Mouse (Mus musculus) left cerebral cortex, adult 9 months (tissue): ENCODE measurements around the gene Basp1.
"Not testable (repeated sequence)": the region's sequence is repeated elsewhere in the genome, so short reads cannot be mapped to it uniquely, and the experiment has no call there.

Source experiments
- DNase-seq, 2 experiments: peaks; one replicate each; pipeline ENCODE4 v3.0.0; 2022; ENCODE audit warnings: low spot score in 2 of 2

Gene Basp1

DNA sequence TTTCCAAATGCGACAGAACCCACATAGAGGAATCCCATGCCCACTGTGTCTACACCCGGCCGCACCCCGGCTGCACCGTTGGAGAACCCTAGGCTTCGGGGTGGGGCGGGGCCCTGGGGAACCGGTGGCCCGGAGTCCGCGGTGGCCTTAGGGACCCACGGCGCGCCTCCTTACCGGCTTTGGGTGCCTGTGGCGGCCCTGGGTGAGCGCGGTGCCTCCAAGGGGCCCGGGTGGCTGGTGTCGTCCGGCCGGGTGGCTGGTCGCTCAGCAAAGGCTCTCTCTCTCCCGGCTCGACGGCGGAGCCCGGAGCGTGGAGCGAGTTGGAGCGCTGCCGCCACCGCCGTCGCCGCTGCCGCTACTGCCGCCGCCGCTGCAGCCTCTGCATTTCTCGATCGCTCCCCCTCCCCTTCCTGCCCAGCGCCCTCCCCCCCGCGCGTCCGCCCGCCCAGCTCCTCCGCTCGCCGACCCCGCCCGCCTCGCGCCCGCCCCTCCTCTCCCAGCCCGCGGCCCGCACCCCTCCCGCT, at the start of gene Basp1:
Basp1 (minus strand) TSS at position 387 of the 524 bp plus-strand sequence.
- peak in 1 of 2 experiments; percentile 64 for DNase-seq

DNA sequence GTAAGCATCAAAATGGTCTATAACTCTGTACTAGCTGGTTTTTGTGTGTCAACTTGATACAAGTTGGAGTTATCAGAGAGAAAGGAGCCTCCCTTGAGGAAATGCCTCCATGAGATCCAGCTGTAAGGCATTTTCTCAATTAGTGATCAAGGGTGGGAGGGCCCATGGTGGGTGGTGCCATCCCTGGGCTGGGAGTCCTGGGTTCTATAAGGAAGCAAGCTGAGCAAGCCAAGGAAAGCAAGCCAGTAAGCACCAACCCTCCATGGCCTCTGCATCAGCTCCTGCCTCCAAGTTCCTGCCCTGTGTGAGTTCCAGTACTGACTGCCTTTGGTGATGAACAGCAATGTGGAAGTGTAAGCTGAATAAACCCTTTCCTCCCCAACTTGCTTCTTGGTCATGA, 49.5 kb upstream of the Basp1 start:
- DNase-seq, result not testable (repeated sequence)

DNA sequence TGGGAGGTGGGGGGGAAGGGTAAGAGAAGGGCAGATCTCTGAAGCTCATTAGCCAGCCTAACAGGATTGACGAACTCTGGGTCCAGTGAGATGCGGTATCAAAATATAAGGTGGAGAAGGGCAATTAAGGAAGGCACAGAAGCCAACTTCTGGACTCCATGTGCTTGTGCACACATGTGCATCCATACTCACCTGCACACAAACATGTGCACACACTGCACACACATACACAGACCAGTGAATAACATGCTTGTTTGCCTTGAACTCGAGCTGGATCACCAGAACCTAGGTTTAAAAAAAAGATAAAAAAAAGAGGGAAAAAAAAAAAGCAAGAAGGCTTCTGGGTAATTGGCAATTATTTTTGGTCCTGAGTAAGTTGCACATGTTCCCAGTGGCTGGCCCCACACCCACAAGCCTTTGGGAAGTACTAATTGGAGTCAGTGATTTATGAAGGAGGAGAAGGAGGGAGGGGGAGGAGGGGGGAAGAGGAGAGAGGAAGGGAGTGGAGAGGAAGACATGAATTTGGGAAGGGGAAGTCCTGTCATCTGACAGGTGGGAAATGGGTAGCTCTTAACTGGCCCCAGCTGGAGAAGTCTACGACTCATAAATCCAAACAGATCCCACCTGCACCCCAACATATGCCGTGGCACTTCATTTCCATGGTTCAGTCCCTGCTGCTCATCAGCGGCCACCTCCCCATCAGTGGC, 48.6 kb upstream of the Basp1 start:
- no peak for DNase-seq

DNA sequence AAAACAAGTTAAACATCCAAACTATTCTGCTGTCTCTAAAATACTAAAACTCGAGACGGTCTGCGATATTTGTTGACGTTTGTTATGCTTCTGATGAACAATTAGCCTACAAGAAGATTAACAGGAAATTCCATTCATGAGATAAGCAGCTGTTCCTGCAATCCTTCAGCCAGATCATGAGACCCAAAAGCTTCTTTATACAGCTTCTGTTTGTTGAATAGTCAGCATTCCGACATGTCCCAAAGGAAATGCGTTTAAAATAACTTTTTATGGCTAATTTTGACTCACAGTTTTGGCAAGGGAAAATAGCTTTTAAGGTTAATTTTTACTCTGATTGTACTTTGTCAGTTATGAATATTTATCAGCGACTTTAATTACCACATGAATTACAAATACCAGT, 46.3 kb upstream of the Basp1 start:
- no peak for DNase-seq

DNA sequence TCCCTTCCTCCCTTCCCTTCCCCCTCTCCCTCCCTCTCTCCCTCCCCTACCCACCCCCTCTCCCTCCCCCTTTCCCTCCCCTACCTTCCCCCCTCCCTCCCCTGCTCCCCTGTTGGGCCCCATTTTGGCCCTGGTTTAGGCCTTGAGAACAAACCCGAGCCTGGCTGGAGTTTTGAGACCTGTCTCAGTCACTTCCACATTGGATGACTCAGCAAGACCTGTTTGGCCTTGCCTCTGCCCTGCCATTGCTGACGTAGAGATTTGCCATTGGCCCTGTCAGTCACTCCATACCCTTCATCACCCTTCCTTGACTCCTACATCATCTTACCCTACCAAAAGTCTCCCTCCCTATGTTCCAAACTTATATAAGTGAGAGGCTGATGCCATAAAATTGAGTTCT, 43.9 kb upstream of the Basp1 start:
- no peak for DNase-seq

DNA sequence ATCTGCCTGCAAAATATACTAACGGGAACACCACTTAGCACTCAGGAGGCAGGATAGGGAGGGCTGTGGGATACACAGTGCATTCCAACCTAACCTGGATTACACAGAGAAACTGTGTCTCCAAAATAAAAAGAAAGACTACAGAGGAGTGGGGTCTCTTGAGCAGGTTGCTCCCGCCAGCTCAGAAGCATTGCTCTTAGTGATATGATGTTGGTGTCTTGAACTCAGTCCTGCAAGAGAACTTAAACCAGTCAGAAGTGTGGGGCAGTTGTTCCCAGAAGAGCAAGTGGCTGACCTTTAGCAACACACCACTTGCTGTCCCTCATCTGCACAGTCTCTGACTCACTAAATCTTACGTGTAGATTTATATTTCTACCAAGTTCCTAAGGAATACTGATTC, 40.0 kb upstream of the Basp1 start:
- DNase-seq, result no peak

DNA sequence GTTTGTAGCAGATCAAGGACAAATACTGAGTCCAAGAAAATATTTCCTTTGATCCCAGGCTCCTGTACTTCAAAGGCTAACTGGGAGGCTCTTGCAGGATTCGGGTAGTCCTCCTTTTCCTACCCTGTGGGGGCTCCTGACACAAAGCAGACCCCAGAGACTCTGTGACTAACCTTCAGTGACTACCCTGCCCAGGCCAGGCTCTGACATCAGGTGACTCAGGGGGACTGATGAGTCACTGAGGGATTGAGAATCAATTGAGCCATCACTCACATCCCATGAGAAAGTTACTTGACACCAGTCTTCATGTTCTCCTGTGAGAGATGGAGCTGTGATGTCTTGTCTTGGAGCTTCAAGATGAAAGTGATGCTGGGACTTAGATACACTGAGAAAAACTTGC, 35.8 kb upstream of the Basp1 start:
- no peak for DNase-seq

DNA sequence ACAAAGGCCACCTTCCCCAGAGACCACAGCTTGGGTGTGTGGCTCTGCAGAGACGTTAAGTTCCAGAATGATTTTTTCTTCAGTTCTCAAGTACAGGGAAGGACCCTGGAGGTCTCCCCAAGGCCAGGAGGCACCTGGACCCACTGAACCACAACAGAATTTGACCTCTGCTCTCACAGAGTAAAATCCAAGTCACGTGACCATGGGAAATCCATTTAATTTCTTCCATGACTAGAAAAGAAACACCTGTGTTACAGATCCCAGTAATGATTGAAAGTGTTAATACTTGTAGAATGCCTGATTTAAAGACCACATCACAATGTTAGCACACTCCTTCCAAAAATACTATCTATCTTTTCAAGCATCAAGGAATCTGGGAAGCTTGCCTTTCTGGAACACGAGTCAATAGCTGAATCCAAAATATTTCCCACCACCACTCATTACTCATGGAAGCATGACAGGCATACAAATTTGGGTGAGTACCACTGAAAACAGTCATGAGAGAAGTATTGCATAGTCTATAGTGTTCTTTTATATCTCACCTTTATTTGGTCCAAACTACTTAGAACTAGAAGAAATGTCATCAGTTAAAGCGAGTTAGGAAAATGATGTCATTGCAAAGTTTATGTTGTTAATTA, 35.3 kb upstream of the Basp1 start:
- no peak for DNase-seq

DNA sequence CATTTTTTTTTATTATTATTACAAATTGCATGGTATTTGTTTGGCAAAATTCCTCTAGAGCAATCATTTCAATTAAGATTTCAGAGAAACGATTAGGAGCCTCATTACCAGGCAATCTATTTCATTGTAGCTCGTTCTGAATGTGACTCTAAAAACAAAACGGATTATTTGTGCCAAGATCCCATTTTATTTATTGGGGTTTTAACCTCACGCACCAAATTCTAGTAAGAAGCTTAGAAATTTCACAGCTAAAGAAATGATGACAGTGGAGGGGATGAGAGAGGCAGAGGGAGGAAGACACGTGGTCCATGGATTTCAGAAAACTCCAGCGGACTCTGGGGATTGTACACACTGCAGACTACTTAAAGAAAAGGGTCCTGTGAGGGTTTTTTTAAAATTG, 33.6 kb upstream of the Basp1 start:
- DNase-seq, result no peak

DNA sequence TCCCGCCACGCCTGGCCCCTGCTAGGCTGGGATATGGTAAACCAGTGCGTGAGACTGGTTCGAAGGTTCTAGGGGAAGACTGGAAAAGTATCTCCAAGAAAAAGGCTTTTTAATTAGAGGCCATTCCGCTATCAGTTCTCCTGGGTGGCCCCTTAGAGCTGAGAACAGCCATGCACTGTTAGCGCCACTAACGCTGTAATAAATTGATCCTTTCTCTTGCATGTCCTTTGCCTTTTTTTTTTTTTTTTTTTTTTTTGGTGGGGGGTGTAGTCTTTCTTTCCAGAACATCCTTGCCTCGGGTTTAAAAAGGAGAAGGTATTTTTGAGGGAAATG, 32.6 kb upstream of the Basp1 start:
- no peak for DNase-seq

DNA sequence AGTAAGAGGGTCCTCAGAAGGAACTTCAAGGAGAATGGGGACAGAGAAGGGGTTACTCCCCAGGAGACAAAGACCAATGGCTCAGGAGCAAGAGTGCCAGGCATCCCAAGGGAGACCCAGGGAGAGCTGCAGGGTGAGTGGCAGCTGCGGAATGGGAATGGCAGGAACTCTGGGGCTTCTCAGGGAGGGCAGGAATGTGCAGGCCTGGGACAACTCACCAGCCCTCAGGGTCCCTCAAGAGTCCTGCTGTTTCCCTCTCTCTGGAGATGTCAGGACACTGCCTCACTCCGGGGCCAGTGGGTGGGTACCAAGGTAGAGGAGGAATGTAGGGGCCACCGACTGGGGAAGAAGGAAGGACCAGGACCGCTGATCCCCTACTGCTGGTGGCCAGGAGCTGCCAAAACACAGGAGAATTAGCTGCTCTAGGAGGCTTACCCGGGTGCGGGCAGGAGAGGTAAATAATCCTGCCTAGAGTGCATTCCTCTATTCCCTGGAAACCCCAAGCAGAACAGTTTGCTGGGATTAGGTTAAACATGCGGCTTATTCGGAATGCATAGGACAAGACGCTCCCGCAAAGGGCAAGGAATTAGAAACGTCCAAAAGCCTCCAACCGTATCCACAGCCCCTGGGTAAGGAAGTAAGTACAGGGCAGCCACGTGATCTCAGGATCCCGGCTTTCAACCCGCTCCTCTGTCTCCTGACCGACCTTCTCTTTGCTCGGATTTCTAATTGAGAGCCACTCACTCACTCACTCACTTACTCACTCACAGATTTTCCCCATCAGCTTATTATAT, 32.0 kb upstream of the Basp1 start:
- DNase-seq, result no peak

DNA sequence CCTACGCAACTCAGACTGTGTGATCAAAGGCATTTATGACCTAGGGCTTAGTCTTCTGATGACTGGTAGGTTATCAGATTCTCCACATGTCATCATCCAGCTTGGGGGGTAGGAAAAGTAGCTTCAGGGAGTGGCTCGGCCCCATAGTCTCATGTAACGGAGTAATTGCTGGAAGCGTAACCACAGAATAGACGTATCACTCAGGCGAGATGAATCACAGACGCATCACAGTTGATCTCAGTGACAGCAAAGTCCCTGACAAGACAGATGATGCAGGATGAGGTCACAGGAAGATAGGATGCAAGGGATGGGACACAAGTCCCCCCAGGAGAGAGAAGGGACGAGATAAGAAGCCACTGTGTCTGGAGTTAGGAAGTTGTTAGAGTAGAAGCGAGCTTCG, 30.6 kb upstream of the Basp1 start:
- no peak for DNase-seq

DNA sequence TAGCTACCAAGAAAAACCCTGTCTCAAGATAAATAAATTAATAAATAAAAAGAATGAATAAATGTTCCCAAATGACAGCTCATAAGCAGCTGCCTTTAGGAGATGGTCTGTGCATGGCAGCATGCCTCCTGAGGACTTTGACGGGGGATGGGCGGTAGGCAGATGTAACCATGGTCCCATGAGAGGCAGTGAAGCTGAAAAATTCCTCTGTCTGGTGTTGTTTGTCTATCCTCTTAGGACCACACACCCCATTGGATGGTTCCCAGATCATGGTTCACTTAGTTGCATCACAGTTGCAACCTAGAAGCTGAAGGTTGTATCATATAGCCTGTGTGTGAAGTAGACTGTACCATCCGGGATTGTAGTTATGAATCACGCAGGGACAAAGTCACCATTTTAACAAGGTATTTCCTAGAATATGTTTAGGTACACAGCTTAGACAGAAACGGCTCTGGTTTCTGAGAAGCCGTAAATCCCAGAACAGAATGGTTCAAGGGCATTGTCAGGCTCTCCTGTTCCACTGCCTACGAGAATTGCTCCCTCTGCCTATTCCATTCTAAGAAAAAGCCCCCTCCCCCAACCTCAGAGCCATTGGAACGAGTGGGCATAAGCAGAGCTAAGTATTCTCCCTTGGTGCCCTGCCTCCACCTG, 29.7 kb upstream of the Basp1 start:
- DNase-seq, result no peak

DNA sequence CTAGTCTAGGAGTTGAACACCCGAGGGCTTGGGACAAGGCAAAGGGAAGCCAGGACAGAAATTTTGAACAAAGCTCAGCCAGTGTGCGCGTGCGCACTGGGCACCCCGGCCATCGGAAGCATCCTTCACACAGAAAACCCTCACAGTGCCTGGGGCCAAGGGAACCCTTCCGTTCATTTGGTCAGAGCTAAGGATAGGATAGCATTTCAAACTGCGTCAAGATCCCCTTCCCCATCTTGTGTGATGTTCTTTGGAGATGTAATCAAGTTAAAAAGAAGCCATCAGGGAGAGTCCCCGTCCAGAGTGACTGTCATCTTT, 28.3 kb upstream of the Basp1 start:
- no peak for DNase-seq

DNA sequence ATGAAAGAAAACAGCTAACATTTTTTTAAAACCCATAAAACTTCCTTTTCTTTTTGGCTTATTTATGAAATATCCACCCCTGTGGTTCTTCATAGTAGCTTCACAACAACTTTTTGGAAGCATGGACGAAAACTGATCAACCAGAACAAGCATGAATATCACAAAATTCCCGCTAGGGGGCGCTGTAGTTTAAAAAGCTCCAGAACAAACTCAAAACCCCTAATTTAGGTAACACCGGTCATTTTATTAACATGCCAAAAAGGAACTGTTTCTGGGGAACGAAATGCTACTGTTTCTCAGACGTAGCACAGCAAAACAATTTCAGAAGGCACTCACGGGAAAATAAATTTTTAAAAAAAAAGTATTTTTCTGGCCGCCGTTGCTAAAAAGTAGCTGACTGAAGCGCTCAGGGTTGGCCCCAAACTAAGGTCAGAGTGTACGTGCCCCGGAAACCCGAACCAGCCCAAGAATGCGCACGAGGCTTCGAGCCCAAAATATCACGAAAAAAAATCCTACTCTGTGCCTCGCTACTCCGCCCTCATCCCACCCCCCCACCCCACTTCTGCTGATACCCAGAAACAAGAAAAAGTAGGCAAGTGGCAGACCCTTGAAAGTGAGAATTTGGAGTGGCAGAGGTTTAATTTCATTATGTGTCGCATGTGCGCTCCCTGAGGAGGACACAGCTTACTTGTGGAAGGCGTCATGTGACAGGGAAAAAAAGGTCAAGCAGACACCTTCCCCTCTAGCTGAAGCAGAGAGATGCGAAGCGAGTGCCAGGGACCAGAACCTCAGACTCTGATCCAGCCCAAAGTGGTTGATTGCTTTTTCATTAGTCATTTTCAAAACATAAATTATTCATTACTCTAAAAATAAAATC, 27.7 kb upstream of the Basp1 start:
- DNase-seq, result peak in 1 of 2 experiments; percentile 55

DNA sequence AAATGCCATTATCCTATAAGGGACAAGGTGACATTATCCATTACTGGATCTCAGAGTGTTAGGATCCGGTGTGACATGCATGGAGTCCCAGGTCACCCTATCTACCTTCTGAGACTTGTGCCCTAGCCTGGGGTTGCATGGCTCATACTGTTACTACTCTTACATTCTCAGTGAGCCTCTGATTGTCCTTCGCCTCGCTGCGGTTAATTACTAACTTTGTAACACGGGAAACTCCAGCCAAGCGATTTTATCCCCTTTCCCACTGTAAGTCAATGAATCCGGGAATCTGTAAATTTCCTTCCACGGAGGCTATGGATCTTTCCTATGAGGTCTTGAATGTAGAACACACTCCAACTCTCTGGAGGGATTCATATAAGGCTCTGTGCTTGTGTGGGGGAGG, 26.8 kb upstream of the Basp1 start:
- no peak for DNase-seq

DNA sequence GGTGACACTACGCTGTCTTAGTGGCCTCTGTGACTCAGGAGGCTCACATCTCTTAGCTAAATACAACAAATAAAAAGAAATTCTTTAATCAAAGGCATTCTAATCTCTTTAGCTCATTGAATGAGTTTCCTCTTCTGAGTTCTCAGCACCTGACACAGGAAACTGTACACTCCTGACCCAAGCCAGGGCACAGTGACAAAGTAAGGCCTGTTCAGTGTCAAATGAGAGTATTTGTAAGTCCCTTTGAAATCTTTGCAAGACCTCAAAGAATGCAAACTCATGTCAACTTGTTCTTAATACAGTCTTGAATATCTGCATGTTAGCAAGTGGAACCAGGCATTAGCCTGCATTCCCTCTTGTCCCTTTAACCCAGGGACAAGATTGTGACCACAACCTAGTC, 18.8 kb upstream of the Basp1 start:
- no peak for DNase-seq

DNA sequence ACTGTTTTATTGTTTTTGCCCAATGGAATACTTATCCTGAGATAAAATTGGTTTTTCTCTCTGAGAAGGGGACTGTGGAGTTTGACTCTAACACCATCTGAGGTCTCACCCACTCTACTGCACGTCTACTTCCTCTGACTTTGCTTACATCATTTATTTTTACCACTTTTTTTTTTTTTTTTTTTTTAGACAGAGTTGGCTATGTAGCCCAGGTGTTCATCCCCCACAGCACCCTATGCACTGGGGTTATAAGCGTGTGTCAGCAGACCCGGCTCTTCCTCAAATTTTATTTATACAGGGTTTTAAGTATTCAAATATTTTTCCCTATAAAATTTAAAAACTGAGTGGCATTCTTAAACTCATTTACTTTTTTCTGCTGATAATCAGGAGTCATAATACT, 16.6 kb upstream of the Basp1 start:
- DNase-seq, result no peak

DNA sequence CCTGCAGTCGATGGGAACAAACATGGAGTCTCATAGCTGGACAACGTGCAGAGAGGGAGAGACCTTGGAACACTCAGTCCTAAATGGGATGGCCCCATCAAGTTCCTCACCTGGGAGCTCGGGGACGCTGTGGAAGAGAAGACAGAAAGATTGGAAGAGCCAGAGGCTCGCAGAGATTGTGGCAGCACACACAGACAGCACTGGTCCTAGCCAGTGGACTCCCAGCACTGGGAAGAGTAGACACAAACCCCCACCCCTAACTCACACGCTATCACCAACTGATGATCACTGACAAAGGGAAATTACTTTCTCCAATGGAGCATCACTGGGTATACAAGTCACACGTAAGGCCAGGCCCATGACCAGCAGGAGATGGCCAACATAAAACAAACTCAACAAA, 15.4 kb upstream of the Basp1 start:
- no peak for DNase-seq

DNA sequence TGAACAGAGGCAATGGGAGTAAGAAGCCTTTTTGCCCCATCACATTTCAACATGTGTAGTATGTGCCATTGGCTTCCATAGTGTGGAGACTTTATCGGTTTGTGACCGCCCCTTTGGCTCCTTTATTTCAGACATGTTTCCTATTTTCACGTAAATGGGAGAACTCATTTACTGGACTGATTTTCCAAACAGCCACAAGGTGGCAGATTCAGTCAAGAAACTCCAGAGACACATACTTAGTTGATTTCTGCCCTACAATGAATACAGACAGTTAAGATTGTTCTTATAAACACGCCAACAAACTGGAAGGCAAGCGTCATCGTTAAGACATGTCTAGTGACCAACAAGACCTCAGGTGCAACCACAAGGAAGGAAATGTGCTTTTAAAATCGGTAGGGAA, 15.0 kb upstream of the Basp1 start:
- peak in 1 of 2 experiments; percentile 40 for DNase-seq

DNA sequence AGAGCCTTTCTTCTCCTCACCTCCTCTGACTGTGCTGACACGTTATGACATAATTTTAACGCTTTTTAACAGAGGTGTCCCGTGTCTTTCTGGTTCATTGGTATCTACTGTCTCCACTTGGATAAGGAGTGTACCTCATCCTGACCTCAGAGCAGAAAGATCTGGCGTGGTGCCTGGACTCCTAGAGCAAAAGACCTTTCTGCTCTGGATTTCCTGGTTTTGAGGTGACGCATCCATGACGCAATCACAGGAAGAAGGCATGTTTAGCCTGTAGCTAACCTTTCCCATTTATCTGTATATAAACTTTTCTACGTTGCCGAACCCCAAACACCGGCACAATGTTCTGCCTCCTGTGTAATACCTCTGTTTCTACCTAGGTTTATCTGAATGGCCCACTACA, 6.7 kb upstream of the Basp1 start:
- no peak for DNase-seq

DNA sequence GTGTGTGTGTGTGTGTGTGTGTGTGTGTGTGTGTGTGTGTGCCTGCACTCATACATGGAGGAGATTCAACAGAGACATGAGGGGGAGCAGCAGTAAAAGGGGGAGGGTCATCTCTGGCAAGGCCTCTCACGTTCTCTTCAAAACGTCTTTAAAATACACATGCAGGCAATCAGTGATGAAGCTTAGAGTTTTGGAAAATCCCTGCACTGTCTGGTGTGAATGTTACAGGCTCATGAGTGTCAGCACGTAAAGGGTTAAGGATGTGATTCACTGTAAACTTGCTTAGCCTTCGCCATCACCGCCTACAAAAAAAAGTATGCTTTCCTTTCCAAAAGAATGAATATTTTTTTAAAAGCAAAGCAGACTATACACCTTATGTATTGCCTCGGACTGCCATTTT, 2.8 kb upstream of the Basp1 start:
- no peak for DNase-seq
